Mouse (Mus musculus) gastrocnemius, postnatal 25 days (tissue): ENCODE data around the gene Cmip. TPM values are rescaled to one million over a fixed set of nuclear protein-coding genes. Genes with fewer than 3 reads are reported as not detected.
A peak's percentile ranks its signal among the peaks of the same experiment; 100 is the strongest.

ENCODE experiments used
- DNase-seq: peaks from one replicate; pipeline ENCODE4 v3.0.0; 2022
- total RNA-seq, 2 experiments: library from RNA; stranded (reverse); gene quantifications; 1 replicate in 1 of 2; 2 replicates in 1 of 2; pipeline ENCODE4 v1.2.3; 2021

The Cmip gene
- total RNA-seq, 2 experiments from 2014 or later = 10.0 to 12.9 TPM

DNA sequence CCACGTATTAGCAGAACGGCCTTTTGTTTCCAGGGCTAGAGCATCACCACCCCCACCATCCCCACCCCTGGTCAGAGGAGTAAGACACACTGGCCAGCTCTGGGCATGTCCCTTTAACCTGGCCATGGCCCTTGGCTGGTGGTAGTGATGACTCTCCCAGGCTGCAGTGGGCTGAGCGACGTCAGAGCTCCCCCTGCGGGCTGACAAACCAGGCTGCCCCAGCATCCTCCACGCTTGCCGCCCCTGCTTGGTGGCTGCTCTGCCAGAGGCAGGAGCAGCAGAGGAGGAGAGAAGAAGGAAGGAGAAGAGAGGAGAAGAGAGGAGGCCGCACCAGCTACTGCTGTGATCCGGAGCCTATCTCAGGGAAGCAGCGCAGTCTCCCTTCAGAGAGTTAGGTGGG, 122.3 kb downstream of the Cmip start:
- DNase-seq = peak; percentile 73

- peak; percentile 61 for DNase-seq
Measured at GRCm38 (mm10) chr8:117380796-117381195, 123.9 kb downstream of the Cmip start.

DNA sequence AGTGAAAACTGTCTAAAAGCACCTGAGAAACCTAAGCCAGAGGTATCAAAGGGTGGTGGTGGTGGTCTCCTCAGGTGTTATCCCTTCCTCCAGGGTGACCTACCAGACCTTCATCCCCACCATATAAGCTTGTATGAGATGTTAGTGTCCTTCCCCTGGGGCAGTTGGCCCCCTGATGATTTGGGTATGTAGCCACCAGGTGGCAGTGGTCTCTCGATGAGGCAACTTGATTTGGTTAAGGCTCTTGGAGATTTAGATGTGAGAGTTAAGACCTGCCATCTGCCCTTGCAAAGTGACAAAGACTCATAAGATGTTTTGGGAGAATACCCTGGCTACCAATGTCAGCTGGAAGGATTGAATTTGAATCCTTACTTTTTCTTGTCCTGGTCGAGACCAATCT, 129.3 kb downstream of the Cmip start:
- no peak for DNase-seq

GRCm38 (mm10) chr8:117387642-117388041, 130.8 kb downstream of the Cmip start:
- DNase-seq = no peak

GRCm38 (mm10) chr8:117388370-117388769, 131.5 kb downstream of the Cmip start:
- DNase-seq = no peak

DNA sequence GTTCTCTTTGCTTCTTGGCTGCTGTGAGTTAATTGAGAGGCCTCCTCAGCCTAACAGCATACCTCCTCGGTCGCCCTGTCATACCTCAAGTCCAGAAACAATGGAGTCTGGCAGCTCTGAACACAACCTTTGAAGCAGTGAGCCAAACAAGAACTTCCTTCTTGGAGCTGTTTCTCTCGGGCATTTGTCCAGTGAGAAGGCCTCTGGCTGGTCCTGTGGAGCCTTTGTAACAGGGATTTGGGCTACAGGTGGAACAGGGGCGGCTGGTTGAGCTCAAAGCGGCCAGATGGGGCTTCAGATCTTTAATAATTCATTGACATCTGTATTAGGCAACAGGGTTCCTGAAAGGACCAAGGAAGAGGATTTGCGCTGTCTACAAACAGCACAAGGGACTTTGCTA, 137.0 kb downstream of the Cmip start:
- no peak for DNase-seq

- DNase-seq = no peak
Measured at GRCm38 (mm10) chr8:117395055-117395454, 138.2 kb downstream of the Cmip start.

GRCm38 (mm10) chr8:117396884-117397283, 140.0 kb downstream of the Cmip start:
- DNase-seq = no peak

DNA sequence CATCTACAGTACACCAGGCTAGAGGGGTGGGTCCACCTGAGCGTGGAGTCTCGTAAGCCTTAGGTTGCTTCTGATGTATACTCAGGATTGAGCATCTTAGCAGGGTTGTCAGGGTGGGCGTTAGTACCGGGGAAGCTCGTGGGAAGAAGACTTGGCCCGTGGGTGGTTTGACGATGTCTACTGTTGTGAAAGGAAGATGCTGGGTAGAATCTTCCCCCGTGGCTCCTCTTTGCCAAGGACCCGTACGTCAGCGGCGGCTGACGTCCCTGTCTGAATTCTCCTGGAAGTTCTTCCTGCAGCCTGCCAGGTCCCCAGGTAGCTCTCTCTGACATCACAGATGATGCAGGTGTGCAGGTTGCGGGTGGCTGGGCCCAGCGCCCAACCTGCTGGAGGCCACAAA, 140.9 kb downstream of the Cmip start:
- DNase-seq = no peak

DNA sequence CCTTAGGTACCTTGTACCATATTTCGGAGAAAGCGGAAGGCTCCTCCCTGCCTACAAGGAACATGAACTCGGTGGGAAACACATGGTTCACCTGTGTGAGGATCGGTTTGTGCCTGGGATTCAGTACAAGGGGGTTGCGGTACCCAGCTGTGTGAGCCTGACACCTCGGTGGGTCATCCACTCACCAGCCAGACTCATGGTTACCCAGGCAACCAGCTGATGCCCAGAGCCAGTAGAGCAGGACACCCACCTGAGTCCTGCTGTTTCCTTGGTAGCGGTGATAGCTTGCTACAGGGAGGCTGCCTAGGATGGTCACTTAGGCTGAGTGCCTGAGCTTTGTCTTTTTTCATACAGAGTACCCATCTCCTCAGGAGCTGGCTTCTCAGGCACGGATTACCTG, 142.4 kb downstream of the Cmip start:
- DNase-seq = no peak

DNA sequence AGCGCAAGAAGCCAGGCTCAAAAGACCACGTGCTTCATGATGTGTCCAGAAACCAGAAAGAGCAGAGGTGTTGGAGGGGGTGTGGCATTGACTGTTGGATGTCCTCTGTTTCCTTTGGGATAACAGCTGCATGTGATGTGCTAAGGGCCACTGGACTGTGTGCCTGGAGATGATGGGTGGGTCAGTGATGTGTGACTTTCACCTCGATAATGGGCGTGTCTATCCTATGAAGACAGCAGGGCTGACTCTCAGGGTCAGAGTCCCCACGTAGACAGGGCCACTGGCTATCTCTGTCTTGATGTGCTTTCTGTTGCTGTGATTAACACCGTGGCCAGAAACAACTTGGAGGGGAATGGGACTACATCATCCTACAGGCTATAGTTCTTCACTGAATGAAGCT, 144.0 kb downstream of the Cmip start:
- DNase-seq = no peak

GRCm38 (mm10) chr8:117401880-117402279, 145.0 kb downstream of the Cmip start:
- no peak for DNase-seq

- DNase-seq = no peak
Measured at GRCm38 (mm10) chr8:117402911-117403704, 146.2 kb downstream of the Cmip start.

GRCm38 (mm10) chr8:117403705-117404476, 147.0 kb downstream of the Cmip start:
- no peak for DNase-seq

GRCm38 (mm10) chr8:117406081-117406480, 149.2 kb downstream of the Cmip start:
- no peak for DNase-seq

DNA sequence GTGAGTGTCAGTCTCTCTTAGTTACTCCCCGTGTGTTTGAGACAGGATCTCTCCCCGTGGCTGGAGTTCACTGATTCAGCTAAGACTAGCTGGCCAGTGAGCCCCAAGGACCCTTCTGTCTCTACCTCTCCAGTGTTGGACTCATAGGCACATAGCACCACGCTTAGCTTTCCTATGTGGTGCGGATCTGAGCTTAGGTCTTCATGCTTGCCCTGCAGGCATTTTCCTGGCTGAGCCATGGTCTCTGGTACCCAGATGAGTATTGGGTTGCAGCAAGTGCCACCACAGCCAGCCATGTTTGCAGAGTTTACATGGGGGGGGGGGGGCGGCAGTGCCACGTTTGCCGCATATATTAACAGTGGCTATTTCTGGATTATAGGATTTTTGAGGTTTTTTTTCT, 151.8 kb downstream of the Cmip start:
- DNase-seq = no peak

DNA sequence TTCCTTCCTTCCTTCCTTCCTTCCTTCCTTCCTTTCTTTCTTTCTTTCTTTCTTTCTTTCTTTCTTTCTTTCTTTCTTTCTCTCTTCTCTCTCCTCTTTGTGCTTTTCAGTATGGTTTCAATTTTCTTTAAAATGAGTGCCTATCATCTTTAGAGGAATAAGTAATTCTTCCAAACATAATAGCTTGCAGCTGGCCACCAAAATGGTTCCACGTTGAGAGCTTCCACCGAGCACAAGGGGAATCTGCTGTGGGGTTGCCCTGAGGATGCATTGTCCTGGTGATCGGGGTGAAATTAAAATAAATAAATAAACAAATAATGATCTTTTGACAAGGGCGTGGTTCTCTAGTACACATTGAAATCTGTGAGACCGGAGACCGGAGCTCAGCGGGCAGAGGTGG, 152.2 kb downstream of the Cmip start:
- no peak for DNase-seq

DNA sequence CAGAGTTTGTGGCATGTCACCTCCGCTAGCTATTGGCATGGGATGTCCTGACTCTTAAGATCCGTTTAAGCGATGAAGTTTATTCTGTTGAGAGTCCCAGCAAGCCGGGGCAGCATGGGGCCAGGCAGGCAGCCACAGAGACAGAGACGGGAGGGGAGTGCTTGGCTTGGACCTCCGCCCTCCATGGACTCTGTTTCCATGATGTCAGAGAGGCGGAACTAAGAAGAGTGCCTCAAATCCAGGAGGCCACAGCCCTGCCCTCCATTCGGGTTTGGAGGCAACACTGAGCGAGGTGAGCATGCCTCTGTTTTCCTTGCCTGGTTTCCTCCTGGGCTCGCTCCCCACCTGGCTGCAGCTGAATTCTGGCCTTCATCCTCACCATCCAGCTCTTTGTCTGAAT, 153.5 kb downstream of the Cmip start:
- DNase-seq = peak; percentile 62

GRCm38 (mm10) chr8:117410901-117411300, 154.0 kb downstream of the Cmip start:
- DNase-seq = no peak

- no peak for DNase-seq
Measured at GRCm38 (mm10) chr8:117412232-117412631, 155.4 kb downstream of the Cmip start.

DNA sequence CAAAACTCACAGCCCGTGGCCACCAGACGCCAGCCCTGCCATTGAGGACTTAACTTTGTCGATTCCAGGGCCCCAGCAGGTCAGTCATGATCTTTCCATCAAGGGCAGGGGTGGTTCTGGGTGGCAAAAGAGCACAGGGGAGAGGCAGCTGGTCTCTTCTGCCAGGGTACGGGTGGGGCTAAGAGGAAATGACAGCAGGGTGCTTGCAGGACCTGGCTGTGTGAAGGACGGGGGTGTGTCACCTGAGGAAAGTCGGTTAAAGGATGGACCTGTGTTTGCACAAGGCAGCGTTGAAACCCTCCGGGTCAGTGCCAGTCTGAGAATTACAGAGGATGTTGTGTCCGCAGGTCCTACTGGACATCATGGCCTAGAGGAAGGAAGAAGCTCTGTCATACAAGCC, 161.0 kb downstream of the Cmip start:
- no peak for DNase-seq

DNA sequence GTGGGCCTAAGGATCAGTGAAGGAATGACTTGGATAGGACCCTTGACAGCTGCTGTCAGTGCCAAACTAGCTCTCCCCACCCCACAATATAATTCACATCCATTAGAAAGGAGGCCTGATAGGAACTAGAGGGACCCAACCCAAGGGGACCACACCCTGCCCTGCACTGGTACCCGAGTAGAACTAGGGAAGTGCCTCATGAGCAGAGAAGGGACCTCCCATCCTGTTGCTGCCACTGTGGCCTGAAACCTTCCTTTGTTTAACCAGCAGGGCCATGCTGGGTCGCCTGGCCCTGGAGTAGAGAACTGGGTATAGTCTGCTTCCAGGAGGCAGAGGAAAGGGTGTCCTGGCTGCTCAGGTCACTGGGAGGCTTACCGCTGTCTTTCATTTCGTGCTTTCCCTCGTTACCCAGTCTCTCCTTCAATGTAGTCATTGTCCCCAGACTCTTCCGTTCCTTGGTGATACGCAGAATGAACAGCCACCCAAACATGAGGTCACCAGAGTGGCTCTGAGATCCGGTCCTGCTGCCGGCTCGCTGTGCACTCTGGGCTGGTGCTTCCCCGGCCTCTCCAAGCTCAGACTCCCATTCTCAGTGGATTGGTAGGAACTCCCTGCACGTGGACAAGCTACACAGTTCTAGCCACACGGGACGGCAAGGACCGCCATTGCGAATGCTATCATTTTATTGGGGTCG, 164.1 kb downstream of the Cmip start:
- no peak for DNase-seq

DNA sequence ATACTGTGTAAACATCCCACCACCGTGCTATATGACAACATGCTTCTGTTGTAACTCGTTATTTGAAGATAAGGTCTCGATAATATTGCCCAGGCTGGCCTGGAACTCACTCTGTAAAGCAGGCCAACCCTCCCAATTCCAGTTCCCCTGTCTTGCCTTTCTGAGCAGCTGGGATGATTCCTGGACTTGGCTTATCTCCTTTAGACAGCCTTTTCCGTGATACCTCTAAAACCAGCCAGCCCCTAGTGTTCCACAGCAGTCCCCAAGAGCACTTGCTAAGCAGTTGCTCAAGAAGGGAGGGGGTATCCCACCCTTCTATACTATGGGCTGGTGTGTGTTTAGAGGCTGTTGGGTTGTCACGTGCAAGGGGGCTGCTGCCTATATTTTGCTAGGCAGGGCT, 165.0 kb downstream of the Cmip start:
- no peak for DNase-seq
